Mouse (Mus musculus) G1E (cell line): ENCODE measurements around the gene Isoc2a. TPM values are rescaled to one million over a fixed set of nuclear protein-coding genes. Genes with fewer than 3 reads are reported as not detected.

Experiments used
- ATAC-seq: 2 replicates; pipeline ENCODE4 v1.8.0; 2016; ENCODE audit warnings: mild to moderate bottlenecking; ENCODE audit not compliant: insufficient number of reproducible peaks, poor library complexity, low FRiP score, severe bottlenecking; ENCODE audit errors: extremely low read depth
- DNase-seq: peaks from one replicate; pipeline ENCODE4 v3.0.0; 2012; ENCODE audit warnings: low spot score
- H3K27me3 ChIP-seq: 2 replicates; pipeline ENCODE4 v1.6.1; 2012; ENCODE audit warnings: mild to moderate bottlenecking, low read length, inconsistent platforms; ENCODE audit not compliant: insufficient read depth
- H3K36me3 ChIP-seq: replicated peaks from 2 replicates; pipeline ENCODE3; 2012; ENCODE audit warnings: mild to moderate bottlenecking, inconsistent platforms
- H3K4me1 ChIP-seq: 2 replicates; pipeline ENCODE4 v1.6.1; 2012; ENCODE audit warnings: low read depth, low read length, inconsistent platforms, mixed read lengths; ENCODE audit not compliant: insufficient read depth
- H3K4me3 ChIP-seq: 2 replicates; pipeline ENCODE4 v1.5.1; 2012; ENCODE audit warnings: low read depth, mild to moderate bottlenecking, inconsistent platforms, low read length, moderate library complexity, mixed read lengths
- H3K9me3 ChIP-seq: replicated peaks from 2 replicates; pipeline ENCODE4 v1.6.1; 2012; ENCODE audit warnings: inconsistent platforms
- CTCF ChIP-seq: IDR thresholded peaks from 2 replicates; pipeline ENCODE4 v1.5.1; 2012; ENCODE audit warnings: low read depth, low read length, inconsistent platforms, mixed read lengths
- GATA1 ChIP-seq: IDR thresholded peaks from 2 replicates; pipeline ENCODE4 v1.6.1; 2012; ENCODE audit warnings: borderline replicate concordance, low read length, inconsistent platforms, mixed read lengths
- GATA2 ChIP-seq: IDR thresholded peaks from 2 replicates; pipeline ENCODE4 v1.6.1; 2012; ENCODE audit warnings: low read depth, low read length, inconsistent platforms, borderline replicate concordance
- POLR2AphosphoS5 ChIP-seq: IDR thresholded peaks from 2 replicates; pipeline ENCODE4 v1.6.1; 2012; ENCODE audit warnings: low read depth, low read length, inconsistent platforms; ENCODE audit not compliant: insufficient replicate concordance
- TAL1 ChIP-seq: conservative IDR thresholded peaks from 2 replicates; pipeline ENCODE4 v1.6.1; 2012; ENCODE audit warnings: low read depth, low read length, inconsistent platforms, mixed read lengths
- polyA plus RNA-seq: library from polyadenylated mRNA; stranded (reverse); fragments of >175 nt; gene quantifications from 2 replicates; pipeline ENCODE4 v1.2.3, GENCODE M21; 2012
- total RNA-seq, 2 experiments: library from RNA; stranded (forward) in 1 of 2; stranded (reverse) in 1 of 2; fragments of 200-1000 nt in 1 of 2; fragments of >200 nt in 1 of 2; fragmentation: Nextera tagmentation in 1 of 2; gene quantifications; 2 replicates each; pipeline ENCODE4 v1.2.3; 2014 to 2017

The Isoc2a gene
- total and polyA plus RNA-seq, 3 experiments = 1.9 to 16.2 (median 7.5) TPM

DNA sequence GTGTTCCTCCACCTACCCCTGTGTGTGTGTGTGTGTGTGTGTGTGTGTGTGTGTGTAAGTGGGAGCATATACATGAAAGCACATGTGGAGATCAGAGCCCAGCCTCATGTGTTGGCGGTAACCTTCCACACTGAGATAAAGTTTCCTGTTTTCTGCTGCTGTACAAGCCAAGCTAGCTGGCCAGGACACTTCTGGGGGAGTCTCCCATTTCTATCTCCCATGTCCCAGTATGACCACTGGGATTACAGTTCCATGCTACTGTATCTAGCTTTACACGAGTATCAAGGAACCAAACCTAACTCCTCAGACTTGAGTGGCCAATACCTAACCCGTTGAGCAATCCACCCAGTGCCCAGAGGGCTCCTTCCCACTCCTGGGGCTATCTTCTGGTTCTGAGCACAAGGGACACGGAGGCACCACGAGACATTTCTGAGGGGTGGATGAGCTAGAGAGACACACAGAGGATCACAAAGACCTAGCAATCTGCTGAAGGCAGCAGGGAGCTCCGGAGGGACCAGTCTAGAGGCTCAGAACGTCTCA is 13.3 kb upstream of the Isoc2a start:
- Histone ChIP-seq H3K36me3 (no peaks in the 10 kb centered on the region), H3K9me3 (no peaks in the 10 kb centered on the region), H3K4me3 (no peak overlapping the region), H3K27me3 (peaks cover 10% of the 10 kb centered on the region), H3K4me1 (peaks cover 28% of the 10 kb centered on the region)
- no peak for DNase-seq
- no peak for ATAC-seq
- TF ChIP-seq TAL1 (no peak), POLR2AphosphoS5 (no peak), CTCF (no peak), GATA1 (no peak), GATA2 (no peak)

GRCm38 (mm10) chr7:4864130-4864845 is 12.7 kb upstream of the Isoc2a start:
- Histone ChIP-seq H3K27me3 (peaks cover 5% of the 10 kb centered on the region), H3K36me3 (no peaks in the 10 kb centered on the region), H3K4me3 (no peak overlapping the region), H3K4me1 (peaks cover 29% of the 10 kb centered on the region), H3K9me3 (no peaks in the 10 kb centered on the region)
- DNase-seq (no peak), ATAC-seq (no peak)
- TF ChIP-seq CTCF = no peak
- no peak for TF ChIP-seq GATA2
- TF ChIP-seq TAL1 = no peak
- no peak for TF ChIP-seq GATA1
- TF ChIP-seq POLR2AphosphoS5 = no peak

DNA sequence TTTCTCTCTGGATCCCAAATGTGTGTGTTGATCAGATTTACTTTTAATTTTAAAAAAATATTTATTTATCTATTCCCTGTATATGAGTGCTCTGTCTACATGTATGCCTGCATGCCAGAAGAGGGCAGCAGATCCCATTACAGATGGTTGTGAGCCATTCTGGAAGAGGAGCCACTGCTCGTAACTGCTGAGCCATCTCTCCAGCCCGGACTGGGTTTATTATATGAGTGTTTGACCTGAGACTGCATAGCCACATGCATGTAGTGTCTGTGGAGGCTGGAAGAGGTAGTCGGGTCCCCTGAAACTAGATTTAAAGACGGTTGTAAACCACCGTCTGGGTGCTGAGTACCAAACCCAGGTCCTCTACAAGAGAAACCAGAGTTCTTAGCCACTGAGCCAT is 11.9 kb upstream of the Isoc2a start:
- Histone ChIP-seq H3K36me3 (no peaks in the 10 kb centered on the region), H3K9me3 (no peaks in the 10 kb centered on the region), H3K27me3 (peaks cover 4% of the 10 kb centered on the region; the same call in 1 of the 2 replicates), H3K4me1 (peaks cover 29% of the 10 kb centered on the region), H3K4me3 (peak overlapping the region; percentile 75; the same call in 1 of the 2 replicates)
- TF ChIP-seq GATA2 (no peak), POLR2AphosphoS5 (no peak), TAL1 (no peak), CTCF (no peak), GATA1 (no peak)
- ATAC-seq (no peak), DNase-seq (no peak)

DNA sequence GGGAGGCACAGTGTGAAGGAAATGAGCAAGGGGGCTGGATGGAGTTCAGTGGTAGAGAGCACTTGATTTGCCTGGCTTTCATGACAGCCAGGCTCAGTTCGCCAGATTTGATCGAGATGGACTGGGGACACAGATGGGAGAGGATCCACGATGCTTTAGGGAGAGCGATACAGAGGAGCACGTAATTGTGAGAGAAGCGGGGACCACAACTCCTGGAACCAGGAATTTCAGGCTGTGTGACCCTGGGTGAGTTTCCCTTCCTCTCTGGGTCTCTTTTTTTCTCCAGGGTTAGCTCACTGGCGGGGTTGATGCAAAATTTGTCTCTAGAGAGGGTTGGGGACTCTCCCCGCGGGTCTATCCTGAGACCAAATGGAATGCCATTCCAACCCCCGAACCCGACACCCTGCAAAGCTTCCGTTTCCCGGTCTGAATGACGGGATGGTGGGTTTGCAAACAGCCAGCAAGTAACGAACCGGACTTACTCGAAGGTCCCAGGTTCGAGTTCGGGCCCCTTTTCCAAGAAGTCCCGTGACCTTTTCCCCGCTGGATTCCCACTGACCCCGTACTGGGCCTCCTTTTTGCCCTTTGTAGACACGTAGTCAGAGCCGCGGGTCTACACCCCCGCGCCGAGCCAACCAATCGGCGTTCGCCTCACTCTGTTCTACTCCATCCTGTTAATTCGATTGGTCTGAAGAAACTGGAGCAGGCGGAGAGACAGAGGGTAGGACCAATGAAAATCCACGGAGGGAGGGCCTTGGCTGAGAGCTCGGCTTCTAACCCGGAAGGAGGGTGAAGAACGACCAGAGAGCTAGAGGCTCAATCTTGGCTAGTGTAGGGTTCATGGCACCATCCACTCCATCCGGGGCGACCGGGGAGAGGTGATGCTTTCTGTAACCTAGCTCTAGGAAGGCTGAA is 11.1 kb upstream of the Isoc2a start:
- peaks cover 29% of the 10 kb centered on the region for H3K4me1 ChIP-seq
- TF ChIP-seq POLR2AphosphoS5 = no peak
- TF ChIP-seq GATA1 = no peak
- TF ChIP-seq TAL1 = no peak
- TF ChIP-seq CTCF = no peak
- no peak for TF ChIP-seq GATA2
- no peaks in the 10 kb centered on the region for H3K9me3 ChIP-seq
- ATAC-seq (peak; percentile 99), DNase-seq (peak; percentile 96)
- peak overlapping the region; percentile 75 for H3K4me3 ChIP-seq
- H3K36me3 ChIP-seq = no peaks in the 10 kb centered on the region
- peaks cover 6% of the 10 kb centered on the region; the same call in 1 of the 2 replicates for H3K27me3 ChIP-seq

- no peaks in the 10 kb centered on the region for H3K9me3 ChIP-seq
- TF ChIP-seq TAL1 = no peak
- TF ChIP-seq CTCF = no peak
- TF ChIP-seq POLR2AphosphoS5 = no peak
- no peak for TF ChIP-seq GATA2
- TF ChIP-seq GATA1 = no peak
- H3K4me1 ChIP-seq = peaks cover 29% of the 10 kb centered on the region
- ATAC-seq (no peak), DNase-seq (no peak)
- H3K4me3 ChIP-seq = peak overlapping the region; percentile 75
- no peaks in the 10 kb centered on the region for H3K36me3 ChIP-seq
- H3K27me3 ChIP-seq = peaks cover 10% of the 10 kb centered on the region
Measured at GRCm38 (mm10) chr7:4866631-4867180, 10.2 kb upstream of the Isoc2a start.

GRCm38 (mm10) chr7:4870133-4870532 is 6.8 kb upstream of the Isoc2a start, which contains the start of gene Isoc2b:
Gene Isoc2b (minus strand): TSS chr7:4870258.
- ATAC-seq (no peak), DNase-seq (no peak)
- Histone ChIP-seq H3K36me3 (no peaks in the 10 kb centered on the region), H3K4me3 (no peak within 1 kb of the TSS), H3K27me3 (peaks cover 10% of the 10 kb centered on the region), H3K9me3 (no peaks in the 10 kb centered on the region), H3K4me1 (peaks cover 26% of the 10 kb centered on the region)
- TF ChIP-seq POLR2AphosphoS5 (no peak), CTCF (no peak), GATA1 (no peak), TAL1 (no peak), GATA2 (no peak)
